Mouse (Mus musculus) left cerebral cortex, postnatal 10 days (tissue): ENCODE measurements at regions not wholly inside any gene's neighbourhood (a gene's known extent, or its start where the extent isn't known, plus 50 kb on each side); places are given as distances from the start of the nearest gene placed in this dataset.

ENCODE experiments used
- DNase-seq, 2 experiments: peaks; one replicate each; pipeline ENCODE4 v3.0.0; 2021 to 2022; ENCODE audit warnings: low spot score in 2 of 2, mixed read lengths in 1 of 2; ENCODE audit errors: extremely low spot score in 1 of 2
- intact Hi-C: fragments of 180-260 bp; cut with DNase I; formaldehyde crosslinking; loops from one replicate; pipeline ENCODE4 v1.15.1; 2025

- no peak for DNase-seq
- intact Hi-C loops = no loop called here
Measured at GRCm38 (mm10) chr2:68799993-68800740, 61.1 kb upstream of the Cers6 start.

- intact Hi-C loops = no loop called here
- DNase-seq = no peak
Measured at GRCm38 (mm10) chr2:68804117-68804516, 57.1 kb upstream of the Cers6 start.

- intact Hi-C loops = no loop called here
- peak in 1 of 2 experiments; percentile 37 for DNase-seq
Measured at GRCm38 (mm10) chr2:68805866-68806265, 55.4 kb upstream of the Cers6 start.

GRCm38 (mm10) chr2:68806311-68806895 is 54.8 kb upstream of the Cers6 start:
- no peak for DNase-seq
- intact Hi-C loops = no loop called here
